Mouse (Mus musculus): ENCODE results near the gene Rln3. TPM values are rescaled to one million over a fixed set of nuclear protein-coding genes. Genes with fewer than 3 reads are reported as not detected.

The Rln3 gene
- polyA plus RNA-seq, 1 experiment from 2014 or later, result not detected

DNA sequence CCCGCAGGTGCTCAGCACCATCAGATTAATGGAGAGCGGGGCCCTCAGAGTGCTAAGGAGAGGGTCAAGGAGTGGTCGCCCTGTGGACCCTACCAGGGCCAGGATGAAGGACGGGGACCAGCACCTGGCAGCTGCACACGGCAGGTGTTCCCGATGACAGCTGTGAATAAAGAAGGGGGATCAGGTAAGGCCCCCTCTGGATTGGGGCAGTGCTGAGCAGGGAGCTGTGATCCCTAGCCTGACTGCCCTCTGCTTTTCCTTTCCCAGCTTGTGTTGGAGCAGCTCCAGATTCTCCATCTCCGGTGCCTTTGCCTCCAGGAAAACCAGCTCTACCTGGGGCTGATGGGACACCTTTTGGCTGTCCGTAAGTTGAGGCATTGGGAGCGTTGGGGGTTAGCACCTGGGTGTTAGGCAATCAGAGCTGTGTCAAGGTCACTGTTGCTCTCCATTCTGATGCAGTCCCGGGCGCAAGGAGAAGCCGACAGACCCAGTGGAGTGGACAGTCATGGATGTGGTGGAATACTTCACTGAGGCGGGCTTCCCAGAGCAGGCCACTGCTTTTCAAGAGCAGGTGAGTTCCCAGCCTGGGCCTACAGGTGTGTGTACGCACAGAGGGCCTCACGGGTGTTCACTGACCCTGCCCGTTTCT is 45.6 kb downstream of the Rln3 start:
- 71% methylated on average over 16 of the region's 16 CpGs for WGBS
- Histone ChIP-seq H3K27ac (ENCODE audit: low read depth, low read length) (no peak overlapping the region), H3K36me3 (ENCODE audit: control insufficient read depth, insufficient read depth, low read length) (peaks cover 18% of the 10 kb centered on the region), H3K4me2 (peak overlapping the region; percentile 74), H3K9me3 (ENCODE audit: control insufficient read depth, low read length) (no peaks in the 10 kb centered on the region), H3K9ac (ENCODE audit: low read depth, low read length) (peak overlapping the region; percentile 96), H3K27me3 (replicated peaks; ENCODE audit: control insufficient read depth, insufficient read depth, low read length) (0 out of 2 replicates have a peak, but pooled peaks cover 2% of the 10 kb centered on the region), H3K4me3 (ENCODE audit: low read depth, low read length) (peak overlapping the region; percentile 92), H3K4me1 (replicated peaks; ENCODE audit: control insufficient read depth, insufficient read depth, low read length) (peaks cover 24% of the 10 kb centered on the region)
- ATAC-seq (replicated peaks; ENCODE audit: low FRiP score) (no peak), DNase-seq (ENCODE audit: low spot score) (no peak)

- Histone ChIP-seq H3K36me3 (ENCODE audit: control insufficient read depth, insufficient read depth, low read length) (peaks cover 18% of the 10 kb centered on the region), H3K27me3 (replicated peaks; ENCODE audit: control insufficient read depth, insufficient read depth, low read length) (0 out of 2 replicates have a peak, but pooled peaks cover 2% of the 10 kb centered on the region), H3K27ac (ENCODE audit: low read depth, low read length) (peak overlapping the region; percentile 96), H3K4me3 (ENCODE audit: low read depth, low read length) (peak overlapping the region; percentile 92), H3K4me2 (peak overlapping the region; percentile 74), H3K9me3 (ENCODE audit: control insufficient read depth, low read length) (no peaks in the 10 kb centered on the region), H3K4me1 (replicated peaks; ENCODE audit: control insufficient read depth, insufficient read depth, low read length) (peaks cover 23% of the 10 kb centered on the region), H3K9ac (ENCODE audit: low read depth, low read length) (peak overlapping the region; percentile 96)
- peak; percentile 20 for ATAC-seq (replicated peaks; ENCODE audit: low FRiP score)
- peak; percentile 74 for DNase-seq (ENCODE audit: low spot score)
- 1% methylated on average over 80 of the region's 92 CpGs for WGBS
These were observed 46.4 kb downstream of the Rln3 start for GRCm38 (mm10) chr8:83998231-83999056.

DNA sequence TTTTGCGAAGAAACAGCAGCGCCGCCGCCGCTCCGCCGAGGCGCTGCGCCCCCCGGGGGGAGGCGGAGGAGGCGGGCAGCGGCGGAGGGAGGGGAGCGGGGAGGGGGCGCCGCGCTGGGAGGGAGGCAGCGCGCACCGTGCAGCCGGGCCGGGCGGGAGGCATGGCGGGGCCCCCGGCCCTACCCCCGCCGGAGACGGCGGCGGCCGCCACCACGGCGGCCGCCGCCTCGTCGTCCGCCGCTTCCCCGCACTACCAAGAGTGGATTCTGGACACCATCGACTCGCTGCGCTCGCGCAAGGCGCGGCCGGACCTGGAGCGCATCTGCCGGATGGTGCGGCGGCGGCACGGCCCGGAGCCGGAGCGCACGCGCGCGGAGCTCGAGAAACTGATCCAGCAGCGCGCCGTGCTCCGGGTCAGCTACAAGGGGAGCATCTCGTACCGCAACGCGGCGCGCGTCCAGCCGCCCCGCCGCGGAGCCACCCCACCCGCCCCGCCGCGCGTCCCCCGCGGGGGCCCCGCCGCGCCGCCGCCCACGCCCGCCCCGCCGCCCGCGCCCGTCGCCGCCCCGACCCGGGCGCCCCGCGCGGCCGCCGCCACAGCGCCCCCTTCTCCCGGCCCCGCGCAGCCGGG is 47.2 kb downstream of the Rln3 start, which contains the start of gene Samd1:
Gene Samd1 (plus strand): TSS at position 162 of the 631 bp plus-strand sequence.
- DNase-seq (ENCODE audit: low spot score) (no peak), ATAC-seq (replicated peaks; ENCODE audit: low FRiP score) (no peak)
- peak within 1 kb of the TSS; percentile 92 for H3K4me3 ChIP-seq (ENCODE audit: low read depth, low read length)
- H3K4me2 ChIP-seq, result peak within 1 kb of the TSS; percentile 96
- under 1% methylated on average over 44 of the region's 112 CpGs for WGBS
- H3K4me1 ChIP-seq (replicated peaks; ENCODE audit: control insufficient read depth, insufficient read depth, low read length), result peaks cover 20% of the 10 kb centered on the region
- H3K27me3 ChIP-seq (replicated peaks; ENCODE audit: control insufficient read depth, insufficient read depth, low read length), result 0 out of 2 replicates have a peak, but pooled peaks cover 2% of the 10 kb centered on the region
- H3K9ac ChIP-seq (ENCODE audit: low read depth, low read length), result peak within 1 kb of the TSS; percentile 96
- no peaks in the 10 kb centered on the region for H3K9me3 ChIP-seq (ENCODE audit: control insufficient read depth, low read length)
- peak within 1 kb of the TSS; percentile 96 for H3K27ac ChIP-seq (ENCODE audit: low read depth, low read length)
- H3K36me3 ChIP-seq (ENCODE audit: control insufficient read depth, insufficient read depth, low read length), result peaks cover 18% of the 10 kb centered on the region

DNA sequence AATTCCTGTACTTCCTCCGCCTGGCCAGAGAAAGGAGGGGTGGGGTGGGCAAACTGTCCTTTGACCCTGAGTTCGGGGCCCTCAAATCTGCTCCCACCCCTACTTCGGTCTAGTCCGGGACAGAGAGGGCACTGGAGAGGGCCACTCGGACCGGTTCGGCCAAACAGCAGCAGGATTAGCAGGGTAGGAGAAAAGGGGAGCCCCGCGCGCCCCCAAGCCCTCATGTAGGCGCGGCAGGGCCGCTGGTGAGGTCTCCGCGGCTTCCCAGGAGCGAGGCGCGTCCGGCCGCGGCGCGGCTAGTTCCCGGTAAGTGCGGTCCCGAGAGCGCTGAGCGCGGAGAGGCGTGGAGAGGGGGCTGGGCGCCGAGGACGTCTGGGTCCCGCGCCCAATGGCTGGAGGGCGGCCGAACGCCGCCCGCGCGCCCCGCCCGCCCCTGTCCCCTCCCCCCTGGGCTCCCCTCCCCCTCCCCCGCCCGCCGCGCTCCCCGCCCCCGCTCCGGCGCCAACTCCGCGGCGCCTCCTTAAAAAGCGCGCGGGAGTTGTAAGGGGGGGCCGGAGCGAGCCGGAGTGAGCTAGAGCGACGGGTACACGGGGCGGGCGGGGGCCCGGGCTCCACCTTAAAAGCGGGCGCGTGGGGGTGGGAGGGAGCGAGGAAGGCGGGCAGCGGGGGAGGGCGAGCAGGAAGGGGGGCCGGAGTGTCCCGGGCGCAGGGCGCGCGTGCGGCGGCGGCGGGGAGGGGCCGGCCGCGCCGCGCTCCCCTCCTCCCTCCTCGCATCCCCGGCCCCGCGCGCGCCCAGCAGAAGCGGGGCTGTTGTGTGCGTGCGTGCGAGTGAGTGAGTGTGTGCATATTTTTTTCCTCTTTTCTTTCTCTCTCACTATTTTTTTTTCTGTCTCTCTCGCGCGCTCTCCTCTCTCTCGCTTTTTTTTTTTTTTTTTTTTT is 48.0 kb downstream of the Rln3 start:
- Histone ChIP-seq H3K36me3 (ENCODE audit: control insufficient read depth, insufficient read depth, low read length) (peaks cover 21% of the 10 kb centered on the region), H3K4me2 (peak overlapping the region; percentile 96), H3K4me3 (ENCODE audit: low read depth, low read length) (peak overlapping the region; percentile 92), H3K27ac (ENCODE audit: low read depth, low read length) (peak overlapping the region; percentile 96), H3K4me1 (replicated peaks; ENCODE audit: control insufficient read depth, insufficient read depth, low read length) (peaks cover 27% of the 10 kb centered on the region), H3K9me3 (ENCODE audit: control insufficient read depth, low read length) (no peaks in the 10 kb centered on the region), H3K27me3 (replicated peaks; ENCODE audit: control insufficient read depth, insufficient read depth, low read length) (0 out of 2 replicates have a peak, but pooled peaks cover 2% of the 10 kb centered on the region), H3K9ac (ENCODE audit: low read depth, low read length) (peak overlapping the region; percentile 96)
- DNase-seq (ENCODE audit: low spot score) (peak; percentile 84), ATAC-seq (replicated peaks; ENCODE audit: low FRiP score) (peak; percentile 87)
- 2% methylated on average over 53 of the region's 103 CpGs for WGBS

DNA sequence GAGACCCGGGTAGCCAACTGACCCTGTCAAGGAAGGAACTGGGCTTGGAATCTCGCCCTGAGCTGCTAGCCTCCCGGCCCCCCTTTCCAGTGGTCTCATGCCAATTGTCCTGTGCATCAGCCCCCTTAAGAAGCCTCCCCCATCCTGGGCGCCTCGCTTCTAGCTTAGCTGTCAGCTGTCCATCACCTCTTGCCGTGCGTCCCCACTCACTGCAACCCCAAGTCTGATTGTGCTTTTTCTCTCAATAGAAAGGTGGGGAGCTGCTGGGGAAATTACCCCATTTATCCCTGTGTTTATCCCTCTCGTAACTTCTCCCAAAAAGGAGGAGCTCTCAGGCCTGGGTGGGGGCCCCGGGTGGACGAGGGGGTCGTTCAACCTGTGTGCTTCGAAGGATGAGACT is 48.8 kb downstream of the Rln3 start:
- Histone ChIP-seq H3K4me2 (peak overlapping the region; percentile 96), H3K27me3 (replicated peaks; ENCODE audit: control insufficient read depth, insufficient read depth, low read length) (0 out of 2 replicates have a peak, but pooled peaks cover 2% of the 10 kb centered on the region), H3K9me3 (ENCODE audit: control insufficient read depth, low read length) (no peaks in the 10 kb centered on the region), H3K4me3 (ENCODE audit: low read depth, low read length) (peak overlapping the region; percentile 92), H3K36me3 (ENCODE audit: control insufficient read depth, insufficient read depth, low read length) (peaks cover 23% of the 10 kb centered on the region), H3K9ac (ENCODE audit: low read depth, low read length) (peak overlapping the region; percentile 96), H3K4me1 (replicated peaks; ENCODE audit: control insufficient read depth, insufficient read depth, low read length) (peaks cover 24% of the 10 kb centered on the region), H3K27ac (ENCODE audit: low read depth, low read length) (peak overlapping the region; percentile 96)
- no peak for DNase-seq (ENCODE audit: low spot score)
- no peak for ATAC-seq (replicated peaks; ENCODE audit: low FRiP score)
- WGBS, result 31% methylated on average over 12 of the region's 12 CpGs

GRCm38 (mm10) chr8:83994030-83994429 is 50.8 kb downstream of the Rln3 start:
- no peak overlapping the region for H3K4me3 ChIP-seq (ENCODE audit: low read depth, low read length)
- H3K4me1 ChIP-seq (replicated peaks; ENCODE audit: control insufficient read depth, insufficient read depth, low read length), result peaks cover 19% of the 10 kb centered on the region
- peaks cover 20% of the 10 kb centered on the region for H3K36me3 ChIP-seq (ENCODE audit: control insufficient read depth, insufficient read depth, low read length)
- 61% methylated on average over 3 of the region's 3 CpGs for WGBS
- no peak overlapping the region for H3K4me2 ChIP-seq
- H3K9me3 ChIP-seq (ENCODE audit: control insufficient read depth, low read length), result no peaks in the 10 kb centered on the region
- no peaks in the 10 kb centered on the region for H3K27me3 ChIP-seq (replicated peaks; ENCODE audit: control insufficient read depth, insufficient read depth, low read length)
- DNase-seq (ENCODE audit: low spot score) (no peak), ATAC-seq (replicated peaks; ENCODE audit: low FRiP score) (no peak)
- H3K9ac ChIP-seq (ENCODE audit: low read depth, low read length), result no peak overlapping the region
- no peak overlapping the region for H3K27ac ChIP-seq (ENCODE audit: low read depth, low read length)

All from liver, embryonic 11.5 days (tissue).